Mouse (Mus musculus) kidney, adult 10 weeks (tissue): Measurements from ENCODE around the gene Rab37. TPM values are rescaled to one million over a fixed set of nuclear protein-coding genes. Genes with fewer than 3 reads are reported as not detected.

Experiments used
- polyA plus RNA-seq: library from polyadenylated mRNA; stranded (reverse); fragments of 350-450 nt; fragmentation: Illumina TruSeq; extraction: RNeasy Lipid Tissue Mini Kit (QIAGEN cat#74804); gene quantifications from one replicate; pipeline ENCODE4 v1.2.3, GENCODE M21; 2014; ENCODE audit warnings: low read depth, low replicate concordance

Gene Rab37
- polyA plus RNA-seq: not detected

DNA sequence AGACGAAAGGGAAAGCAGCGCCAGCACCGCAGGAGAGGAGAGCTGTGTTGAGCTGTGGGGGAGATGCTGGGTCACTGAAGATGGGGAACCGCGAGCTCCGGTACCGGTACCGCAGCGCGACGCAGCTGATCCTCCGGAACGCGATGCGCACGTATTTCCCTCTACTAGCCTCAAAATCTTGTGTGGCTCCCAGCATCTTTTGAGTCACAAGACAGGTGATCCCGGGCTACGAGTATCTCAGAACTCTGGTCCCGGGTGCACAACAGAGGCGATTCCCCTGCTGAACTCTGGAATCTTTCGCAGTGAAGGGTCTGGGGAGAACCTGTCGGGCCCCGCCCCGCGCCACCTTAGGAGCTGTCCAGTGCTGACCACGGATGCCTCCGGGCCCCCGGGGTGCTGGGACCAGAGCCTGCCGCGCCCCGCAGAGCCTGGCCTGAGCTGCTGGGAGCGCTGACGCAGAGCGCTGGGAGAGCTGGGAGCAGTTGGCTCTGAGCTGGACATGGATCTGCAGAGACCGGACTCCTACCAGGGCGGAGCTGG lies at the start of gene Rab37:
Gene Rab37, plus strand, starts transcription at position 70 of the 540 bp plus-strand sequence.

GRCm38 (mm10) chr11:115048259-115048658 lies 43.0 kb upstream of the Rab37 start, which contains the start of gene Cd300ld3:
Cd300ld3 (minus strand) TSS chr11:115048409.

GRCm38 (mm10) chr11:115062077-115062476 lies 29.2 kb upstream of the Rab37 start, which contains the start of gene Cd300e:
Cd300e (minus strand) TSS chr11:115062177.

DNA sequence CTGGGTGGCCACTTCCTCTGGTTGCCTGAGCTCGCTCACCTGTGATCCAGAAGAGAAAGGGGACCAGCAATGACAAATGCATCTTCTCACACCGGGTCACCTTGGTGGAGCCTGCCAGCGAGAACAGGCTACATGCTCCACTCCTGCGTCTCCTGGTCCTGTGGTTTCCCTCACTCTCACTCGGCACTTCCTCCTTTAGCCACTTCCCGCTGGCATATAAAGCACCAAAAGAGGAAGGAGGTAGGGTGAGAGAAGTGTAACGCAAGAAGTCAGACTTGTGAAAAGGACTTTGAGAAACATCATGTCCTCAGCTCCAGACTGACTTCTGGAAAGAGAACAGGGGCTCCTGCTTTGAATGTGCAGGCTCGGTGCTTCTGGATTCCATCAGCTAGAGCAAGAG lies 42.6 kb downstream of the Rab37 start, which contains the start of gene Cd300lf:
Gene Cd300lf, minus strand, starts transcription at position 193 of the 400 bp plus-strand sequence.

DNA sequence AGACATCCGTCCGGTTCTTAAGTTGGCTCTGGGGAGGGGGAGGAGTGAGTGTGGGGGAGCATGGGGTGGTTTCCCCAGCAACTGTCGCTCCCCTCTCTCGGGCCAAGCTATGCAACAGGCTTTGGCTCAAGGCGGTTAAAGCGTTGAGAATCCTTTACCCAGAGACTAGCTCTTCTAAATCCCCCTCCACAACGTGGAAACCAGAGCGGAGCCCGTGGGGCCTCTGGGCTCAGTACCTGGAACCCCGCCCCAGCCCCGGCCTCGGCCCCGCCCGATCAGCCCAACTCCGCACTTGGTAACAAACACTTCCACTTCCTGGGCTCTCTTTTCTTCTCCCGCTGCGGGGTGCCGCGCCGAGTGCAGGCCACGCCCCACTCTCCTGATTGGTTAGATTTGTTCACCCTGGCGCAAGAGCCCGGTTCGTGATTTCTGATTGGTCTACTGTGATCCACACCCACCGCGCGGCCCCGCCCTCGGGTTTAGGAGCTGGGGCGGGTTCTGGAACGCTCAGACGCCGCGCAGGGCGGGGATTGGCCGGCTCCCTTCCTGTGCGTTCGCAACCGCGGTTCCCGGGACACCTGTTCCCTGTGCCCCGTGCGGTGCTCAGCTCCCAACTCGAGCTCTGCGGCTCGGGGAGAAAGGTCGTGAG lies 71.7 kb downstream of the Rab37 start, which contains the start of gene Slc9a3r1:
Gene Slc9a3r1, plus strand, starts transcription at position 510 of the 649 bp plus-strand sequence.

GRCm38 (mm10) chr11:115187224-115187639 lies 96.0 kb downstream of the Rab37 start, which contains the start of gene Tmem104:
Tmem104 (plus strand) TSS chr11:115187487.

GRCm38 (mm10) chr11:115187693-115188092 lies 96.5 kb downstream of the Rab37 start, which contains the start of gene Nat9:
Nat9 (minus strand) TSS chr11:115187859.

Other genes starting within 250 kb of the Rab37 start
- 24.3 TPM for gene Gprc5c, start 240.3 kb upstream of the Rab37 start, polyA plus RNA-seq
- 0.36 TPM for gene Cd300a, start 201.4 kb upstream of the Rab37 start, polyA plus RNA-seq
- not detected for gene Cd300lb, start 157.0 kb upstream of the Rab37 start, polyA plus RNA-seq
- not detected for gene Cd300c, start 122.3 kb upstream of the Rab37 start, polyA plus RNA-seq
- gene Cd300ld, start 101.5 kb upstream of the Rab37 start, polyA plus RNA-seq: 0.97 TPM
- gene Cd300c2, start 89.6 kb upstream of the Rab37 start, polyA plus RNA-seq: 0.53 TPM
- gene Cd300ld2, start 75.2 kb upstream of the Rab37 start, polyA plus RNA-seq: not detected
- gene Cd300ld4, start 64.4 kb upstream of the Rab37 start, polyA plus RNA-seq: not detected
- gene Cd300ld5, start 53.7 kb upstream of the Rab37 start, polyA plus RNA-seq: not detected
- gene Cd300ld3, start 43.0 kb upstream of the Rab37 start, polyA plus RNA-seq: not detected
- not detected for gene Cd300e, start 29.3 kb upstream of the Rab37 start, polyA plus RNA-seq
- not detected for gene Cd300lf, start 42.6 kb downstream of the Rab37 start, polyA plus RNA-seq
- gene Slc9a3r1, start 71.9 kb downstream of the Rab37 start, polyA plus RNA-seq: 36.7 TPM
- 0.57 TPM for gene Tmem104, start 96.1 kb downstream of the Rab37 start, polyA plus RNA-seq
- 1.6 TPM for gene Nat9, start 96.4 kb downstream of the Rab37 start, polyA plus RNA-seq
- not detected for gene Grin2c, start 175.8 kb downstream of the Rab37 start, polyA plus RNA-seq
- gene Fdxr, start 185.6 kb downstream of the Rab37 start, polyA plus RNA-seq: 2.1 TPM
- 9.9 TPM for gene Fads6, start 206.2 kb downstream of the Rab37 start, polyA plus RNA-seq
- not detected for gene Otop2, start 215.7 kb downstream of the Rab37 start, polyA plus RNA-seq
- not detected for gene Ush1g, start 230.6 kb downstream of the Rab37 start, polyA plus RNA-seq
- gene Otop3, start 243.3 kb downstream of the Rab37 start, polyA plus RNA-seq: not detected